Mouse (Mus musculus): ENCODE results near the gene Vsx2. TPM values are rescaled to one million over a fixed set of nuclear protein-coding genes. Genes with fewer than 3 reads are reported as not detected.

Vsx2 gene
- total RNA-seq (2023), result not detected

GRCm38 (mm10) chr12:84569336-84569970, at the start of gene Vsx2:
TSS of gene Vsx2 (plus strand) at chr12:84569762.

DNA sequence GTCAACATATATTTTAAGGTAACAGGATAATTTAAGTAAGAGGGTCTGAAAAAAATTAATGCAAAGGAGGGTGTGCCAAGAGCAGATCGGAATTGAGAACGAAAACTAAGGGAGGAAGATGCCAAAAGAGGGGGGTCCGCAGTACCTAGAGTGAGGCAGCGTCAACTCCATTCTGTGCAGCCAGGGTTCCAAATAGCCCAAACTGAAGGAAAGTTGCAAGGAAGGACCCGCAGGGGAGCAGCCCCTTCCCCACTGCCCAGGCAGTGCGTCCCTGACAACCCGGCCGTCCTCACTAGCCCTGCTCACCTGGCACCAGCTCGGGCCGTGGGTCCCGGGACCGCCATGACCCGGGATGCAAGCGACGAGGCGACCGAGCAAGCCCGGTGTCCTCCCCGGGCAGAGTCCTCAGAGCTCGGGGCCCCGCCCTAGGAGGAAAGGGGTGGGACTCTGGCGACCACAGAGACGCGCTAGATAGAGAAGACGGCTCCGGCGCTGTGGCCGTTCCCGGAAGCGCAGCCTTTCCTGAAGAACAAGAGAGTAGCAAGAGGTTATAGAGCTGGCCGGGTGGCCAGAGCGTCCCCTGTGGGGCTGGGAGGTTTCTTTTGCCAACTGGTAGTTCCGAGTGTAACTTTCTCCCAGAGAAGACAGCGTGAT, 47.5 kb downstream of the Vsx2 start, which contains the start of gene Abcd4:
Gene Abcd4 (minus strand): TSS at position 437 of the 654 bp plus-strand sequence.

GRCm38 (mm10) chr12:84640654-84641053, 71.1 kb downstream of the Vsx2 start, which contains the start of gene Vrtn:
TSS of gene Vrtn (plus strand) at chr12:84641019.

Other genes with a start within 250 kb of the Vsx2 start
- gene Coq6, start 208.1 kb upstream of the Vsx2 start, total RNA-seq (2023), result 22.0 TPM
- 0.47 TPM for gene Fam161b, start 207.9 kb upstream of the Vsx2 start, total RNA-seq (2023)
- 34.9 TPM for gene Entpd5, start 160.7 kb upstream of the Vsx2 start, total RNA-seq (2023)
- gene Bbof1, start 160.7 kb upstream of the Vsx2 start, total RNA-seq (2023), result 1.2 TPM
- gene Rnf113a2, start 152.6 kb upstream of the Vsx2 start, total RNA-seq (2023), result 38.7 TPM
- gene Aldh6a1, start 118.8 kb upstream of the Vsx2 start, total RNA-seq (2023), result 9.3 TPM
- gene Lin52, start 118.3 kb upstream of the Vsx2 start, total RNA-seq (2023), result 17.3 TPM
- 17.7 TPM for gene Abcd4, start 47.7 kb downstream of the Vsx2 start, total RNA-seq (2023)
- not detected for gene Vrtn, start 71.3 kb downstream of the Vsx2 start, total RNA-seq (2023)
- not detected for gene Syndig1l, start 129.1 kb downstream of the Vsx2 start, total RNA-seq (2023)
- 189 TPM for gene Npc2, start 203.4 kb downstream of the Vsx2 start, total RNA-seq (2023)
- 47.0 TPM for gene Isca2, start 203.5 kb downstream of the Vsx2 start, total RNA-seq (2023)